Comparison of ENCODE assay signal across 29 mouse cellular contexts in the genomic region with DNA sequence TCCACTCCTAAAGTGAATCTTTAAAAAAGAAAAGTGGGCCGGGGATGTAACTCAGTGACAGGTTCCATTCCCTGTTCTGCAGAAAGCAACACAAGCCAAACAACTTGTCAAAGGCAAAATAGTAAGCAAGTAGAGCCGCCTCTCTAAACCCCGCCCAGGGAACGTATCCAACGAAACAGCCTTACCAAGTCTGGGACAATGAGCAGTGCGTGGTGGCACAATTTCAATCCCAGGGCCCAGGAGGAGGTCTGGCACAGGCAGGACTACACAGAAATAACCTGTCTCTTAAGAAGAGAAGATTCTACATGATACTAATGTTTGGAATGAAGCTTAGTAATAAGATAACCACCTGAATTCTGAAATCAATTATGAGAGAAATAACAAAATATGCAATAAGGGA. TPM values are rescaled to one million over a fixed set of nuclear protein-coding genes. Genes with fewer than 3 reads are reported as not detected.
A peak's percentile ranks its signal among the peaks of the same experiment; 100 is the strongest.
DNase-seq lines count a peak whose midpoint lies in the region; ATAC-seq lines count a peak whose summit lies in the region.
"Had no signal": no experiment of that assay in that cellular context is flagged by ENCODE, and none has a peak within 500 bp of the region (broad histone marks: within the 10 kb centered on the region; RNA-seq: fewer than 3 reads in every experiment).

No protein-coding gene starts in this region.

- no peak overlapping the region for H3K27ac ChIP-seq in kidney, embryonic 15.5 days
- H3K27ac ChIP-seq: forebrain, embryonic 10.5 days; forebrain, embryonic 13.5 days; heart, embryonic 10.5 days; heart, embryonic 13.5 days; hindbrain, embryonic 14.5 days; hindbrain, postnatal 0 days had no signal

- WGBS in kidney, embryonic 15.5 days = 93% methylated on average over 6 of the region's 6 CpGs

- no peaks in the 10 kb centered on the region for H3K27me3 ChIP-seq in kidney, embryonic 15.5 days
- H3K27me3 ChIP-seq: CH12.LX; forebrain, embryonic 13.5 days; heart, embryonic 13.5 days; Patski had no signal

- no peak overlapping the region for H3K4me2 ChIP-seq in kidney, embryonic 15.5 days
- H3K4me2 ChIP-seq: forebrain, embryonic 13.5 days; heart, embryonic 13.5 days; hindbrain, embryonic 14.5 days had no signal

- no peak overlapping the region for H3K9ac ChIP-seq in kidney, embryonic 15.5 days
- H3K9ac ChIP-seq: forebrain, embryonic 13.5 days; heart, embryonic 13.5 days; hindbrain, embryonic 14.5 days had no signal

- H3K36me3 ChIP-seq in kidney, embryonic 15.5 days = peaks cover 55% of the 10 kb centered on the region

- H3K9me3 ChIP-seq in kidney, embryonic 15.5 days (replicated peaks) = no peaks in the 10 kb centered on the region
- H3K9me3 ChIP-seq: forebrain, embryonic 10.5 days; forebrain, embryonic 13.5 days; G1E; heart, embryonic 10.5 days; heart, embryonic 13.5 days had no signal

- ATAC-seq in kidney, embryonic 15.5 days (replicated peaks; ENCODE audit: low FRiP score) = no peak
- ATAC-seq: forebrain, embryonic 13.5 days; forebrain, embryonic 16.5 days; hindbrain, postnatal 0 days; inflammation-experienced regulatory T-cells, adult 6 months; intestine, embryonic 16.5 days; Patski had no signal

- peak; percentile 49 to 50 for DNase-seq in cerebellum, postnatal 10 days
- no peak for DNase-seq in cerebellum, adult 11 months
- peak; percentile 47 to 55 for DNase-seq in cerebellum, postnatal 36 days
- no peak for DNase-seq in cerebellum, adult 11-12 months
- DNase-seq in brain, adult 2 months (ENCODE audit: low read depth, low spot score) = peak; percentile 56
- DNase-seq: adrenal gland, adult 2 months; adrenal gland, postnatal 14 days; B cell, adult 2 months; gastrocnemius, postnatal 10 days; gastrocnemius, postnatal 36 days; heart, adult 2 months; heart, postnatal 14 days; heart, postnatal 4 days; kidney, adult 18-20 months had no signal

- H3K4me3 ChIP-seq in kidney, embryonic 15.5 days (replicated peaks) = no peak overlapping the region
- H3K4me3 ChIP-seq: forebrain, embryonic 10.5 days; forebrain, embryonic 13.5 days; heart, adult 2 months; heart, embryonic 10.5 days; heart, embryonic 13.5 days had no signal

- no peaks in the 10 kb centered on the region for H3K4me1 ChIP-seq in kidney, embryonic 15.5 days
- H3K4me1 ChIP-seq: forebrain, embryonic 10.5 days; forebrain, embryonic 13.5 days; heart, embryonic 10.5 days; heart, embryonic 13.5 days had no signal

RNA-seq across cellular contexts. Expression of a gene that starts 9.6 kb away (rescaled TPM):
- 89.2 and 93.0 TPM in 2 replicates for polyA plus RNA-seq in kidney, embryonic 15.5 days (2015; fragmentation: Nextera tagmentation; extraction: Ambion mirVana)

RNA-seq across cellular contexts. Expression of a gene that starts 10.0 kb away (rescaled TPM):
- 1.6 TPM in 2 replicates for polyA plus RNA-seq in kidney, embryonic 15.5 days (2015; fragmentation: Nextera tagmentation; extraction: Ambion mirVana)
- polyA plus RNA-seq: embryonic facial prominence, embryonic 11.5 days; forebrain, embryonic 10.5 days; forebrain, embryonic 13.5 days; hindbrain, embryonic 14.5 days; hindbrain, postnatal 0 days had no signal

RNA-seq across cellular contexts. Expression of a gene that starts 10.1 kb away (rescaled TPM):
- 50.5 and 55.4 TPM in 2 replicates for polyA plus RNA-seq in kidney, embryonic 15.5 days (2015; fragmentation: Nextera tagmentation; extraction: Ambion mirVana)

RNA-seq across cellular contexts. Expression of a gene that starts 25.2 kb away (rescaled TPM):
- 4.2 and 6.1 TPM in 2 replicates for polyA plus RNA-seq in kidney, embryonic 15.5 days (2015; fragmentation: Nextera tagmentation; extraction: Ambion mirVana)
- polyA plus RNA-seq: forebrain, embryonic 10.5 days; forebrain, embryonic 13.5 days; forebrain, embryonic 16.5 days; G1E; inflammation-experienced regulatory T-cells, adult 6 months; Patski had no signal

RNA-seq across cellular contexts. Expression of a gene that starts 25.4 kb away (rescaled TPM):
- polyA plus RNA-seq in kidney, embryonic 15.5 days (2015; fragmentation: Nextera tagmentation; extraction: Ambion mirVana) = not detected in 2 replicates
- polyA plus RNA-seq: adrenal gland, adult 2 months; embryonic facial prominence, embryonic 11.5 days; embryonic facial prominence, embryonic 14.5 days; forebrain, embryonic 10.5 days; forebrain, embryonic 13.5 days; forebrain, embryonic 16.5 days; G1E; heart, adult 2 months; heart, embryonic 10.5 days; heart, embryonic 13.5 days; intestine, embryonic 16.5 days; Patski had no signal

Comparison
In these comparisons a context has a peak if more than half of its experiments do, and no peak if none do; other contexts are left out.
1. DNase-seq: peak in cerebellum, postnatal 10 days (2 of 2), cerebellum, postnatal 36 days (2 of 2) and brain, adult 2 months (single experiment); none in cerebellum, adult 11 months (single experiment) and cerebellum, adult 11-12 months (single experiment).